Mouse (Mus musculus): ENCODE measurements around the gene Herpud1. TPM values are rescaled to one million over a fixed set of nuclear protein-coding genes. Genes with fewer than 3 reads are reported as not detected.
A peak's percentile ranks its signal among the peaks of the same experiment; 100 is the strongest.
"Not testable (repeated sequence)": the region's sequence is repeated elsewhere in the genome, so short reads cannot be mapped to it uniquely, and the experiment has no call there.

Herpud1 gene
- polyA plus RNA-seq, 1 experiment from 2014 or later, result 55.8 TPM

DNA sequence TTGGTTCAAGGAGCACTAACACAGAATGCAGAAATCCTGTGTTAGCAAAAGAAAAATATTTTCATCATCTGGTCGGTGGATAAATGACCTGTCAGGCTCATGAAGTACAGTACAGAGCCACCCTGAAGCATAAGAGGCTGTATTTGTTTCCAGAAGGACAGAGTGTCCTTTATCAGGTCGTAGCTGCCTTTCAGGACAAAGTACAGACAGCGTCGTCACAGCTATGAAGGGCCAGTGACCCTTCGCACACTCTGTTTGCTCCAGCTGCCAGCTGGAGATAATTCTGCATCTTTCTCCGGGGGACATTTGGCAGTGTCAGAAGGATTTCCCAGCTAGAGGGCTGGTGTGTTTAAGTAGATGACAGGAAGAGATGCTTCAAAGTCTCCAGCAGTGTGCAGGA lies 6.4 kb downstream of the Herpud1 start:
- no peak overlapping the region for H3K27ac ChIP-seq
- H3K9ac ChIP-seq, result no peak overlapping the region
- peaks cover 12% of the 10 kb centered on the region for H3K4me1 ChIP-seq (replicated peaks)
- WGBS, result 85% methylated on average over 6 of the region's 6 CpGs
- H3K9me3 ChIP-seq, result no peaks in the 10 kb centered on the region
- no peak overlapping the region for H3K4me2 ChIP-seq
- peaks cover 80% of the 10 kb centered on the region for H3K36me3 ChIP-seq
- H3K4me3 ChIP-seq, result no peak overlapping the region
- no peak for ATAC-seq (ENCODE audit: low FRiP score)
- no peaks in the 10 kb centered on the region for H3K27me3 ChIP-seq

DNA sequence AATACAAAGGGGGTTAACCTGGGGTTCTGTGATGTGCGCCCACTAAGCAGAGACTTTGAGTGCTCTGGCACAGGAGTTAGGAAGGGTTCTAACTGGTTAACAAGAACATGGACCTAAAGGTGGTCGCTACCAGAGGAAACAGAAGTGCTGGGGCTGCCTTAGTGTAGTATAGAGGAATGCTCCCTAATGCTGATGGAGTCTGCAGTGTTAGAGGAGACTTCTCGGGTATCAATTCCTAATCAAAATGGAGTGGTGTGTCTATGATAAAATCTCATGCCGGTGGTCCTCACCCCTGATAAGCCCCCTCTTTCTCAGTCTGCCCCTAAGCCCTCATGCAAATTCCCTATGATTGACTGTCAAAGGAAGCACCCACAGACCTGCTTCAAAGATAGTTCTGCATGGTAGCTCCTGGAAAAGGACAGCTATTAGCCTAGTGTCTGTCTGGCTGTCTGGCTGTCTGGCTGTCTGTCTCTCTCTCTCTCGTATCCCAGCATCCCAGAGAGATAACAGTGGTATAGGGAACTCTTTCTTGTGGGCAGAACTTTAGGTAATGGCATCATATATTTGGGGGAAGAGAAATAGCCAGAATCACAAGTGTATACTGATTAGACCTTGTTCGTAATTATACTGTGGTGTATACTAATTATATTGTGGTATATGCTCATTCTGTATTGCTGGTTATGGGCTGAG lies 9.8 kb downstream of the Herpud1 start:
- Histone ChIP-seq H3K4me2 (no peak overlapping the region), H3K27me3 (no peaks in the 10 kb centered on the region), H3K36me3 (peaks cover 75% of the 10 kb centered on the region), H3K9ac (no peak overlapping the region), H3K9me3 (no peaks in the 10 kb centered on the region), H3K4me3 (no peak overlapping the region), H3K4me1 (replicated peaks) (no peaks in the 10 kb centered on the region), H3K27ac (no peak overlapping the region)
- no peak for ATAC-seq (ENCODE audit: low FRiP score)
- 88% methylated on average over 6 of the region's 6 CpGs for WGBS

DNA sequence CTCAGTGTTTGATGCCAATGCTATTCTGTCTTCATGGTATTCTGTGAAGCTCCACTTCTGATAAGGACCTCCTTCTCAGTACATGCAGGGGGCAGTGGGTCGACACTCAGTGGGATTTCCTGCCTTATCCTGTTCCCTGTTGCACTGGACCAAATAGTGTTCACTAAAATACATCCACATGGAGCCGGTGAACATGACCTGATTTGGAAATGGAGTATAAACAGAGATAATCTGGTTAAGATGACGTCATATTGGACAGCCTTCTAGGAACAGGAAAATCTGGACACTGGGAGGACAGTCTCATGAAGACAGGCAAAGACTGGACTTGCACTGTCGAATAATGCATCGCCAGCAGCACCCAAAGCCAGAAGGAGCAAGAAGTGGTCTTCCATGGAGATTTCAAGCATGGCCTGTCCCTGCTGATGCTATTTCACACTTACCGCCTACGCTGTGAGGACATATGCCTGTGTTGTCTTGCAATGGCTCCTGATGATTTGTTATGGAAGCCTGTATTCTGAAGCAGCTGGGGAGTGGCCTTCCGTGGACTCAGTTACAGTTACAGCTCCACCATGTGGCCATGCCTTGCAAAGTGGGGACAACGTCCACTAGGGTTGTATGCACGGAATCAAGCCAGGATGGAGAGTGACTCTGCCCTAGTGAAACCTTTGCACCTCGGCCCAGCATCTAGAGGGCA lies 10.9 kb downstream of the Herpud1 start:
- WGBS, result 69% methylated on average over 11 of the region's 11 CpGs
- H3K27me3 ChIP-seq, result no peaks in the 10 kb centered on the region
- no peaks in the 10 kb centered on the region for H3K9me3 ChIP-seq
- H3K4me3 ChIP-seq, result no peak overlapping the region
- H3K36me3 ChIP-seq, result peaks cover 64% of the 10 kb centered on the region
- no peaks in the 10 kb centered on the region for H3K4me1 ChIP-seq (replicated peaks)
- no peak overlapping the region for H3K9ac ChIP-seq
- H3K27ac ChIP-seq, result no peak overlapping the region
- peak; percentile 43; the same call in 1 of the 2 replicates for ATAC-seq (ENCODE audit: low FRiP score)
- H3K4me2 ChIP-seq, result no peak overlapping the region

DNA sequence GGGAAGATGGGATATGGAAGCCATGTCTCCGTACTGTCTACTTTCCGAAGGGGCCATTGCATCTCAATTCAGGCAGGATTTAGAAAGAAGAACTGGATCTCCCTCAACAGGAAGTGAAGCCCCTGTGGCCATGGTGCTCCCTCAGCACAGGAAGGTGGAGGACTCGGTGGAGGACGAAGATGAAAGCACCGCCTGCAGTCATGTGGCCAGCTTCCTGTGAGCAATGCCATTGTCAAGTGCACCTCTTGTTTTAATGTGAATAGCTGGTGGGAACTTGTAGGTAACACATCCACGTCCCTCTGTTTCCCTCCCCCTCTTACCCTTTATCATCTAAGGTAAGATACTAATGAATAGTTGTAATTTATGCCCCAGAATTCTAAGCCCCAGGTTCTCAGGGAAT lies 12.3 kb downstream of the Herpud1 start:
- WGBS, result 86% methylated on average over 6 of the region's 6 CpGs
- Histone ChIP-seq H3K4me1 (replicated peaks) (no peaks in the 10 kb centered on the region), H3K36me3 (peaks cover 51% of the 10 kb centered on the region), H3K4me2 (no peak overlapping the region), H3K9me3 (no peaks in the 10 kb centered on the region), H3K9ac (no peak overlapping the region), H3K4me3 (no peak overlapping the region), H3K27ac (no peak overlapping the region), H3K27me3 (no peaks in the 10 kb centered on the region)
- no peak for ATAC-seq (ENCODE audit: low FRiP score)

DNA sequence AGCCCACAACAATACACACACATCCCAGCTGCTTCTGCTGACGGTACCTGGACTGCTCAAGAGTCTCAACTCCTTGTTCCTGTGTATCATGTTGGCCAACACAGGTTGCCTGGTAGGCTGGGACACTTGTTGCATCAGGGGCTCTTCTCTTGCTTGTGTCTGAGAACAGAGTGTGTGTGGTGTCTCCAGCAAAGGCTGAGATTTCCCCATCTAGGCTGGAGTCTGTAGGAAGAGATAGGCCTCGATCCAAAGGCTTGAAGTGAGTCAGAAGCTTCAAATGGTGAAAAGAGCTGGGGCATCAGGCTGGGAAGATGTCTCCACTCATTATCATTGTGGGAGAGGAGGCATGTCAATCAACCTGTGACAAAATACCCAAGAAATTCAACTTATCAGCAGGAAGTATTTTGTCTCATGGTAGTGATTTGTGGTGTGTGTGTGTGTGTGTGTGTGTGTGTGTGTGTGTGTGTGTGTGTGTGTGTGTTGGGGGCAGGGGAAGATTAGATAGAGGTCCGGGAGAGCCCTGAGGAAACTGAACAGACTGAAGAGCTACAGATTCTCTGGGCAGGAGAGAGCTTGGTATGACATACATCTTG lies 13.2 kb downstream of the Herpud1 start:
- H3K36me3 ChIP-seq, result peaks cover 44% of the 10 kb centered on the region
- WGBS, result 76% methylated on average over 3 of the region's 3 CpGs
- no peak overlapping the region for H3K4me3 ChIP-seq
- no peaks in the 10 kb centered on the region for H3K9me3 ChIP-seq
- H3K4me2 ChIP-seq, result no peak overlapping the region
- ATAC-seq (ENCODE audit: low FRiP score), result no peak
- no peaks in the 10 kb centered on the region for H3K4me1 ChIP-seq (replicated peaks)
- H3K27me3 ChIP-seq, result no peaks in the 10 kb centered on the region
- no peak overlapping the region for H3K9ac ChIP-seq
- no peak overlapping the region for H3K27ac ChIP-seq

DNA sequence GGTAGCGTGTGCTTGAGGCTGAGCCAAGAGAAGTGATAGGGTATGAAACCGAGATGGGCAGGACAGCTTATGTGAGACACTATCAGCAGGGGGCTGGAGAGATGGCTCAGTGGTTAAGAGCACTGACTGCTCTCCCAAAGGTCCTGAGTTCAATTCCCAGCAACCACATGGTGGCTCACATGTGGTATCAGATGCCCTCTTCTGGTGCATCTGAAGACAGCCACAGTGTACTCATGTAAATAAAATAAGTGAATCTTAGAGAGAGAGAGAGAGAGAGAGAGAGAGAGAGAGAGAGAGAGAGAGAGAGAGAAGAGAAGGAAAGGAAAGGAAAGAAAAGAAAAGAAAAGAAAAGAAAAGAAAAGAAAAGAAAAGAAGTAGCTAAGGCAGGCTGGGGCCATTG lies 13.7 kb downstream of the Herpud1 start:
- not testable (repeated sequence) for H3K4me2 ChIP-seq; H3K27me3 ChIP-seq; H3K4me3 ChIP-seq; H3K27ac ChIP-seq; H3K4me1 ChIP-seq (replicated peaks); H3K9ac ChIP-seq; H3K9me3 ChIP-seq; ATAC-seq (ENCODE audit: low FRiP score)
- 83% methylated on average over 2 of the region's 2 CpGs for WGBS
- peaks cover 39% of the 10 kb centered on the region for H3K36me3 ChIP-seq

DNA sequence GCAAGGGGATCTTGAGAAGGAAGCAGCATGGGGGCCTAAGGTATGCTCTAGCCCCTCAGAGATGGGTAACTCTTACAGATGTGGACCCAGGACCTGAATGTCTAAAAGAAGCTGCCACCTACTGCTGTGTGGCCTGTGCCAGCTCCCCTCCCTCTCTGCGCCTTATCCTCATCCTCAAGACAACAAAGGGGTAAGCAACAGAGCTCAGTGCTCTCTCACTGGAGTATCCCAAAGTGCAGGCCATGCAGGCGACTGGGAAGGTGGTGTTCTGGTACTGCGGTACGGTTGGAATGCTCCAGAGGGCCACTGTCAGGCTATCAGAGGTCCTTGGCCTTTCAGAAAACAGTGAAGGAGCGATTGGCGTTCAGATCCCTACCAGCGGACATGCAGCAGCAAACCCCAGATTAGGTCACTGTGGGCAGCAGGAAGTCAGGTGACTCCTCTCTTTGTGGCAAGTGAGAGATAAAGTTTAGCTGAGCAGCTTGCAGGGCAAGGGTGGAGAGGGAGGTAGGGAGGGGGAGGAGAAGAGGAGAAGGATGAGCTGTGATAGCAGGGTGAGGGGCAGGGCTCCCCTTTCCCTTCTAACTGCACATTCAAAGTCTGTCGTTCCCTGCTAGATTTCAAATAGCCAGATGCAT lies 22.3 kb downstream of the Herpud1 start:
- Histone ChIP-seq H3K4me1 (replicated peaks) (no peaks in the 10 kb centered on the region), H3K27me3 (no peaks in the 10 kb centered on the region), H3K9me3 (no peaks in the 10 kb centered on the region), H3K4me2 (no peak overlapping the region), H3K4me3 (no peak overlapping the region), H3K9ac (no peak overlapping the region), H3K36me3 (no peaks in the 10 kb centered on the region), H3K27ac (no peak overlapping the region)
- ATAC-seq (ENCODE audit: low FRiP score), result no peak
- 72% methylated on average over 8 of the region's 8 CpGs for WGBS

DNA sequence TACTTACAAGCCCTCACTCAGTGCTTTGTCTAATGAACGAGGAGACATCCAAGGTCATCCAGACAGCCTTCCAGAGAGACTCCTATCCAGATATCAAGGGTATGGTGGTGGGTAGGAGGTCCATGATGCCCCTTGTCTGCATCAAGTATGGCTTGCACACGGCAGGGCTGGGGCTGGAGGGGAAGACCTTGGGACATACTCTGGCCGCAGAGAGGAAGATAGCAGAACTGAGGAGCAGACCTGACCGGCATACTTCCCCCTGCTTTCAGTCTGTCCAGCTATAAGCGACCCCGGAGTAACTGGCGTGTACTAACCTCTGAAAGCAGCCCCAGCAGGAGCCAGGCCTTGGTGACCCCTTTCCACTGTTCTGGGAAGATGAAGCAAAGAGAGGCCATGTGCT lies 23.3 kb downstream of the Herpud1 start:
- no peaks in the 10 kb centered on the region for H3K4me1 ChIP-seq (replicated peaks)
- no peak overlapping the region for H3K4me3 ChIP-seq
- ATAC-seq (ENCODE audit: low FRiP score), result no peak
- H3K36me3 ChIP-seq, result no peaks in the 10 kb centered on the region
- 75% methylated on average over 7 of the region's 7 CpGs for WGBS
- no peak overlapping the region for H3K27ac ChIP-seq
- H3K27me3 ChIP-seq, result no peaks in the 10 kb centered on the region
- no peaks in the 10 kb centered on the region for H3K9me3 ChIP-seq
- no peak overlapping the region for H3K9ac ChIP-seq
- H3K4me2 ChIP-seq, result no peak overlapping the region

DNA sequence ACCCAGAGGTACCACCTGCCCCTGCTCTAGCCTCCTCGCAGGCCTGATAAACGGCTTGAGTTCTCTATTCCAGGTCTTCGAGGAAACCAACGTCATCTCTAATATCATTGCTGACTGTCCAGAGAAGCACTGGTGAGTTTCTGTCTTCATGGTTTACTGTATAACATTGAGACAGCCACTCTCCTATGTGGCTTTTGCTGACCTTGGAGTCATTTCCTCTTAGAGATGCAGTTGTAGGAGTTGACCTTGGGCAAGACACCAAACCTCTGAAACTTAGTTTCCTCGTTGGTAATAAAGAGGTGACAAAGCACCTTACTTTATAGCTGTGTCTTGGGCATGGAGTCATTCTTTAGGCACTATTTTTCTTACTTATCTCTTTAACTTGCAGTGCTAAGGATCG lies 26.3 kb downstream of the Herpud1 start:
- Histone ChIP-seq H3K27ac (no peak overlapping the region), H3K4me3 (no peak overlapping the region), H3K4me1 (replicated peaks) (no peaks in the 10 kb centered on the region), H3K9me3 (no peaks in the 10 kb centered on the region), H3K4me2 (no peak overlapping the region), H3K9ac (no peak overlapping the region), H3K27me3 (no peaks in the 10 kb centered on the region), H3K36me3 (no peaks in the 10 kb centered on the region)
- no peak for ATAC-seq (ENCODE audit: low FRiP score)
- WGBS, result 93% methylated on average over 6 of the region's 6 CpGs

DNA sequence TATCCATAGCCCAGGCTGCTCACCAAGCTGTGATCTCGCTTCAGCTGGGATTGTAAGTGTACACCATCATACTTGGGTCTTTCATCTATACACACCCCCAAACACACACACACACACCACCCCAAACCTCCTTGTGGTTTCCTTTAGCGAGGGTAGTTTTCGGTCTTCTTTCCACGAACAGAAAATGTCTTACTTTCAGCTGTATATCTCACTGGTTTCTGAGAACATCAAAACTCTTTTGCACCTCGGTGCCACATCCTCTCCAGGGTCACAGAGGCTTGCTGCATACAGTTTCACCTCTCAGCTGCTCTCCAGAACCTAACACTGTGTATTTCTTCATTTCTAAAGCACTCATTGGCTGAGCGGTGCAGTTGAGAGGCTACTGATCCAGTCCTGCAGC lies 27.3 kb downstream of the Herpud1 start:
- no peak overlapping the region for H3K27ac ChIP-seq
- H3K9ac ChIP-seq, result no peak overlapping the region
- no peak overlapping the region for H3K4me3 ChIP-seq
- no peak overlapping the region for H3K4me2 ChIP-seq
- H3K27me3 ChIP-seq, result no peaks in the 10 kb centered on the region
- WGBS, result 93% methylated on average over 6 of the region's 6 CpGs
- H3K4me1 ChIP-seq (replicated peaks), result no peaks in the 10 kb centered on the region
- H3K9me3 ChIP-seq, result no peaks in the 10 kb centered on the region
- no peak for ATAC-seq (ENCODE audit: low FRiP score)
- H3K36me3 ChIP-seq, result no peaks in the 10 kb centered on the region

DNA sequence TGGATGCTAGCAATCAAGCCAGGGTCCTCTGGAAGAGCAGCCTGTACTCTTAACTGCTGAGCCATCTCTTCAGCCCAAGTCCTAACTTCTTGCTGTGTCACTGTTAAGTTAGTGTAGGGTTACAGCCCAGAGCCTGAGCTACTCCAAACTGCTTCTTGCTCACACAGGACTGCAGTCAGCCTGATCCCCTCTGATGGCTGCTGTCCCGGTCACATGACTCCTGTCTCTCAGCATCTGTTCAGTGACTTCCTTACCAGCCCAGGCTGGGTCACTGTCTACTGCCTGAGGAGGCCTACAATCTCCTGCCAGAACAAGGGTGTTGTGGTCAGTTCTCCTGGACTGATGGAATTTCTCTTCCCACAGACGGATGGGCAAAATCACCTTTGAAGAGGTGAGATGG lies 29.0 kb downstream of the Herpud1 start:
- H3K27me3 ChIP-seq, result no peaks in the 10 kb centered on the region
- no peak overlapping the region for H3K4me2 ChIP-seq
- 80% methylated on average over 2 of the region's 2 CpGs for WGBS
- H3K9ac ChIP-seq, result no peak overlapping the region
- H3K9me3 ChIP-seq, result no peaks in the 10 kb centered on the region
- no peak overlapping the region for H3K27ac ChIP-seq
- H3K4me3 ChIP-seq, result no peak overlapping the region
- H3K36me3 ChIP-seq, result no peaks in the 10 kb centered on the region
- no peak for ATAC-seq (ENCODE audit: low FRiP score)
- H3K4me1 ChIP-seq (replicated peaks), result no peaks in the 10 kb centered on the region

DNA sequence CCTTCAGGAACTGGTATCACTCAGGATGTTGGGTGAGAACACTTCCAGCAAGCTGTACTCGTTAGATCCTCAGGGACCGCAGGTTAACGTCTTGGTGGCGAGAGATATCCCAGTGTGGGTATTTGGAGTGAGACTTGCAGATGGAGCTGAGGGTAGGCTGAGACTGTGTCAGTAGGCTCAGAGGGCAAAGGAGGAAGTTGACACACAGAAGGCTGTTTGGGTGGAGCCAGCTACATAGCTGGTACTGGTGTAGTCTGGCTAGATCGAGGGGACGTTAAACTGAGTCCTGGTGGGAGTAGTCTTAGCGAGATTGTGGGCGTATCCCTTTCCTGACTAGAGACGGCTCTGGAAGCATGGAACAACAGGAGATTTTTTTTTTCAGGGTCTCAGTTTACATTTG lies 31.8 kb downstream of the Herpud1 start:
- WGBS, result 78% methylated on average over 9 of the region's 9 CpGs
- Histone ChIP-seq H3K9ac (no peak overlapping the region), H3K4me1 (replicated peaks) (no peaks in the 10 kb centered on the region), H3K9me3 (no peaks in the 10 kb centered on the region), H3K27me3 (no peaks in the 10 kb centered on the region), H3K4me3 (no peak overlapping the region), H3K4me2 (no peak overlapping the region), H3K27ac (no peak overlapping the region), H3K36me3 (no peaks in the 10 kb centered on the region)
- no peak for ATAC-seq (ENCODE audit: low FRiP score)

Measured in hindbrain, embryonic 13.5 days (tissue).